Mouse (Mus musculus) liver, postnatal 0 days (tissue): Measurements from ENCODE around the gene Ccdc124.

ENCODE experiments used
- CTCF ChIP-seq: sonication (generic); IDR thresholded peaks from 2 replicates; pipeline ENCODE4 v1.5.1; 2016; ENCODE audit warnings: antibody characterized with exemption, low read depth
- EP300 ChIP-seq: IDR thresholded peaks from 2 replicates; pipeline ENCODE4 v1.6.1; 2016; ENCODE audit warnings: antibody characterized with exemption, low read depth, mild to moderate bottlenecking

- no peak for TF ChIP-seq CTCF
- TF ChIP-seq EP300: no peak
Observed at GRCm38 (mm10) chr8:70825816-70826215, 47.9 kb downstream of the Ccdc124 start.
